Mouse (Mus musculus): ENCODE data around the gene Arhgap31. TPM values are rescaled to one million over a fixed set of nuclear protein-coding genes. Genes with fewer than 3 reads are reported as not detected.

The Arhgap31 gene
- polyA plus RNA-seq, 1 experiment from 2014 or later = 1.6 TPM

DNA sequence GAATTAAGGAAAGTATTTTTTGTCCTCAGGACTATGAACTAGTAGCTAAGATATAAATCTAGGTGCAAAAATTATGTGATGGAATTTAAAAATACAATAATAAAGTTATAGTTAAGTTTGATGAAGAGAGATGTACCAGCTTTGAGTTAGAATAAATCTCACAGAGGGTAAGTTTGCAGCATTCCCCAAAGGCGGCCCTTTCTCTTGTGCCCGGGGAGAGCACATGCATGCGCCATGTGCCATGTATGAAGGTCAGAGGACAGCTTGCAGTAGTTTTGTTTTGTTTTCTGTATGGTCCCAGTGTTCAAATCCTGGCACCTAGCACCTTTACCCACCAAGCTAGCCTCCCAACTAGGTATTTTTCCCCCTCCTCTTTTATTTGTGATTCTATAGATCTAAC is 141.6 kb downstream of the Arhgap31 start:
- no peak overlapping the region for H3K4me3 ChIP-seq (ENCODE audit: low read depth, low read length)
- no peak for TF ChIP-seq CTCF (IDR thresholded peaks at IDR 0.05; ENCODE audit: low read depth)
- no peak for TF ChIP-seq EP300 (IDR thresholded peaks at IDR 0.05; ENCODE audit: low read depth)
- no peaks in the 10 kb centered on the region for H3K27me3 ChIP-seq (ENCODE audit: insufficient read depth, low read length)
- ATAC-seq (no peak), DNase-seq (no peak)
- H3K36me3 ChIP-seq (replicated peaks; ENCODE audit: insufficient read depth, low read length) = peaks cover 46% of the 10 kb centered on the region
- no peak overlapping the region for H3K27ac ChIP-seq (ENCODE audit: low read depth)
- H3K4me1 ChIP-seq (ENCODE audit: insufficient read depth) = no peaks in the 10 kb centered on the region
- 91% methylated on average over 3 of the region's 3 CpGs for WGBS (ENCODE audit: insufficient replicate concordance)
- no peak overlapping the region for H3K9ac ChIP-seq (replicated peaks)
- no peaks in the 10 kb centered on the region for H3K9me3 ChIP-seq (ENCODE audit: low read length)
- no peak overlapping the region for H3K4me2 ChIP-seq (ENCODE audit: low read depth, low read length)

DNA sequence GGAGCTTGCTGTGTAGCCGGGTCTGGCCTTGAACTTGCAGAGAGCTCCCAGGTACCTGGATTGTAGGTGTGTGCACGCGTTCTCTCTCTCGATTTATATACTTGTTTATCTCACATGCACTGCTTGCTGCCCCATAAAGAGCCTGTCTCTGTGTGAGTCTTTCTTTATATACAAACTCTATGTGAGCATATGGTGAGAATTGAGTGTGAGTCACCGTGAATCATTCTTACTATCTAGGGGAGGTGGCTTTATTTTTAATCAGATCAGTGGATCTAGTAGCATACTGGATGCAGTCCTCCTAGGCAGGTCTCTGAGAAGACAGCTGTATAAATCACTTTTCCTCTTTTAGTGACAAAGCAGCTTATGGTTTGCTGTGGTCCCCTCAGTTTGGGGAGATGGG is 144.9 kb downstream of the Arhgap31 start:
- no peak for TF ChIP-seq EP300 (IDR thresholded peaks at IDR 0.05; ENCODE audit: low read depth)
- no peak for TF ChIP-seq CTCF (IDR thresholded peaks at IDR 0.05; ENCODE audit: low read depth)
- WGBS (ENCODE audit: insufficient replicate concordance) = 89% methylated on average over 5 of the region's 5 CpGs
- H3K27ac ChIP-seq (ENCODE audit: low read depth) = no peak overlapping the region
- ATAC-seq = no peak
- H3K4me2 ChIP-seq (ENCODE audit: low read depth, low read length) = no peak overlapping the region
- DNase-seq = no peak
- H3K9ac ChIP-seq (replicated peaks) = no peak overlapping the region
- H3K4me3 ChIP-seq (ENCODE audit: low read depth, low read length) = no peak overlapping the region
- H3K9me3 ChIP-seq (ENCODE audit: low read length) = no peaks in the 10 kb centered on the region
- peaks cover 39% of the 10 kb centered on the region for H3K36me3 ChIP-seq (replicated peaks; ENCODE audit: insufficient read depth, low read length)
- no peaks in the 10 kb centered on the region for H3K27me3 ChIP-seq (ENCODE audit: insufficient read depth, low read length)
- H3K4me1 ChIP-seq (ENCODE audit: insufficient read depth) = peaks cover 6% of the 10 kb centered on the region; the same call in 1 of the 2 replicates

DNA sequence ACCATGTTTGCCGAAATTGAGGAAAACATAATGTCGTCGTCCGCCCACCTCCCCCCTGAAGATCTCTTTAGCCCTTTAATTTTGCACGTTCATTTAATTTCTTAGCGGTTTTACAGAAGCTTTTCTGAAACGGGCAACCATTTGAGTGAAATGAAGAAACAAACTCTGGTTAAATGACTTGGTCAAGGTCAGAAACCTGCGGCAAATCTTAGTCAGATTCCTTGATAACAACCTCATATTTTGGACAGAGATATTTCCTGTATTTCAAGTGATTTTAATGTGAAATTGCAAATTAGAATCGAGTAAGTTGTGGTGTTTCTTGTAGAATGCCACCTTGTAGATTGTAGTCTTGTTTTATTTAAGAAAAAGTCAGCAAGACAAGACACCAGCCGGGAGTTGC is 149.6 kb downstream of the Arhgap31 start:
- peak overlapping the region; percentile 78 for H3K4me2 ChIP-seq (ENCODE audit: low read depth, low read length)
- TF ChIP-seq CTCF (IDR thresholded peaks at IDR 0.05; ENCODE audit: low read depth) (no peak), EP300 (IDR thresholded peaks at IDR 0.05; ENCODE audit: low read depth) (no peak)
- WGBS (ENCODE audit: insufficient replicate concordance) = 23% methylated on average over 10 of the region's 10 CpGs
- peaks cover 12% of the 10 kb centered on the region; the same call in 1 of the 2 replicates for H3K4me1 ChIP-seq (ENCODE audit: insufficient read depth)
- peak overlapping the region; percentile 76 for H3K4me3 ChIP-seq (ENCODE audit: low read depth, low read length)
- no peaks in the 10 kb centered on the region for H3K27me3 ChIP-seq (ENCODE audit: insufficient read depth, low read length)
- H3K27ac ChIP-seq (ENCODE audit: low read depth) = 0 out of 2 replicates have a peak overlapping the region, but pooled peaks have one; percentile 79
- ATAC-seq = no peak
- H3K9me3 ChIP-seq (ENCODE audit: low read length) = no peaks in the 10 kb centered on the region
- DNase-seq = no peak
- peaks cover 21% of the 10 kb centered on the region for H3K36me3 ChIP-seq (replicated peaks; ENCODE audit: insufficient read depth, low read length)
- peak overlapping the region; percentile 72 for H3K9ac ChIP-seq (replicated peaks)

DNA sequence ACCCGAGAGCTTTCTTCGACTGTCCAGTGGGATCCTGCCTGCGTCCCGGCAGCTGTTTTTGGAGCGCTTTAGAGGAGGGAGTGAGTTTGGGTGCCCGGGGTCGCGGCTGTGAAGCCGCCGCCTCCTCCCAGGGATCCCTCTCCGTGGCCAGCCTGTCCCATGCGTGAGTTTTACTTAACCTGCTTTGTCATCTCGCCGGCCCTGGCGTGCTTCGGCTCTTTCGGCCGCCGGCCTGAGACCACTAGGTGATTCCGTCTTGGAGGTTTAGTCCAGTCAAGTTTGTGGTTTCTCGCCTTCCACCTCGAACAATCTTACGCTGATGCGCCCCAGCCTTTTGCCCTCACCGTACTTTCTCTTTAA is 150.1 kb downstream of the Arhgap31 start:
- Histone ChIP-seq H3K27me3 (ENCODE audit: insufficient read depth, low read length) (no peaks in the 10 kb centered on the region), H3K9ac (replicated peaks) (peak overlapping the region; percentile 72), H3K9me3 (ENCODE audit: low read length) (no peaks in the 10 kb centered on the region), H3K4me2 (ENCODE audit: low read depth, low read length) (peak overlapping the region; percentile 78), H3K27ac (ENCODE audit: low read depth) (peak overlapping the region; percentile 79), H3K4me3 (ENCODE audit: low read depth, low read length) (peak overlapping the region; percentile 76), H3K4me1 (ENCODE audit: insufficient read depth) (peaks cover 12% of the 10 kb centered on the region; the same call in 1 of the 2 replicates), H3K36me3 (replicated peaks; ENCODE audit: insufficient read depth, low read length) (peaks cover 19% of the 10 kb centered on the region)
- WGBS (ENCODE audit: insufficient replicate concordance) = 1% methylated on average over 25 of the region's 25 CpGs
- DNase-seq (no peak), ATAC-seq (peak; percentile 65)
- TF ChIP-seq EP300 (IDR thresholded peaks at IDR 0.05; ENCODE audit: low read depth) (no peak), CTCF (IDR thresholded peaks at IDR 0.05; ENCODE audit: low read depth) (no peak)

DNA sequence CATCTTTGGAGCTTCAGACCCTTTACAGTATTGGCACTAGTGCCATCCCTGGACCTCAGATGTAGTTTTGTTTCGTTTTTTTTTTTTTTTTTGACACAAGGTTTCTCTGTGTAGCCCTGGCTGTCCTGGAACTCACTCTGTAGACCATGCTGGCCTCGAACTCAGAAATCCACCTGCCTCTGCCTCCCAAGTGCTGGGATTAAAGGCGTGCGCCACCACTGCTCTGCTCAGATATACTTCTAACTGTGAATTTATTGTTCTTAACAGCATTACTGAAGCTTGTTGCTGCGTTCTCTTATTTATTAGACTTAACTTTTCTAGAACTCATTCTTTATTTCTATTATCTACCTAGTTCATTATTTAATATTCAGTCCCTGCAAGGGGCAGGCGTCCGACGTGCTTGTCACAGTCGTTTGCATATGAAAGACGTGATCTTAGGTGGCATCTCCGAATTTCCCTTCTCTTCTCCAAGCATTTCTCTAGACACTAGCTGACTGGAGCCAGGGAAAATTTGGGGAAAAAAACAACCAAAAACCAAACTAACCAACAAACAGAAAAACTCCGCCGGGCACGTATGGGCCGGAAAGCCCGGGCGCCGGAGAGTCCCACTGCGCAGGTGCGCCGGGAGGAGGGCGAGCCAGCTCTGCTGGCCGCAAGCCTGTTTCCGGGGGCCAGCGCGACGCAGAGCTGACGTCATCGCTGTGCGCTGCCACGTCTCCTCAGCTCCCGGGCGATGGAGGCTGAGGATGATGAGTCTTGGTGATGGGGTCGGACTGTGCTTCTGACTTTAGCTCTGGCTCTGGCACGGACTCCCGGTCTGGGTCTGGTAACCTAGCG is 150.7 kb downstream of the Arhgap31 start:
- H3K9ac ChIP-seq (replicated peaks) = peak overlapping the region; percentile 72
- ATAC-seq = peak; percentile 99
- no peaks in the 10 kb centered on the region for H3K9me3 ChIP-seq (ENCODE audit: low read length)
- peak overlapping the region; percentile 76 for H3K4me3 ChIP-seq (ENCODE audit: low read depth, low read length)
- H3K4me2 ChIP-seq (ENCODE audit: low read depth, low read length) = peak overlapping the region; percentile 78
- peaks cover 12% of the 10 kb centered on the region; the same call in 1 of the 2 replicates for H3K4me1 ChIP-seq (ENCODE audit: insufficient read depth)
- peaks cover 18% of the 10 kb centered on the region for H3K36me3 ChIP-seq (replicated peaks; ENCODE audit: insufficient read depth, low read length)
- TF ChIP-seq CTCF (IDR thresholded peaks at IDR 0.05; ENCODE audit: low read depth) = no peak
- peak; percentile 16; the same call in 1 of the 2 replicates for TF ChIP-seq EP300 (IDR thresholded peaks at IDR 0.05; ENCODE audit: low read depth)
- WGBS (ENCODE audit: insufficient replicate concordance) = 6% methylated on average over 37 of the region's 37 CpGs
- H3K27me3 ChIP-seq (ENCODE audit: insufficient read depth, low read length) = no peaks in the 10 kb centered on the region
- peak; percentile 95 for DNase-seq
- peak overlapping the region; percentile 79 for H3K27ac ChIP-seq (ENCODE audit: low read depth)

DNA sequence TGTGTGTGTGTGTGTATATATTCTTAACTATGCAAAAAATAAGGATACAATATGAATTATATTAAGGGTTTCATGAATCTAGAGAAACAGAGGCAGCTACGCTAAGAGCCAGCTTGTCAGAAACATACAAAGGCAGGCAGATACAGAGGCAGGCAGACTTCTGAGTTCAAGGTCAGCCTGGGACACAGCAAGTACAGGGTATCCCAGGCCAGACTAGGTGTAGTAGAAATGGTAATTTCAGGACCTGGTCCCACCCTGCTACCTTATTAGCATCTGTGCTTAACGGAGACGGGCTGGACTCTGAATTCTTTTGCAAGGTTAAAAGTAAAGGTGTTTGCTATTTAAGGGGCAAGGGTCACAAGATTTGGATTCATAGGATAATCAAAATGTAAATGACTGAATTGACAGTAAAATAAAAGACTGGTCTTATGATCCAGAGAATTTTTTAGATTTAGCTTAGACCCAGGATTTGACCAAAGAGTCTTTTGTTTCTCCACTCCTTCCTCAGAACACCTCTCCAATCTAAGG is 154.8 kb downstream of the Arhgap31 start, which contains the start of gene Tmem39a:
Tmem39a (plus strand) TSS at position 478 of the 528 bp plus-strand sequence.
- Histone ChIP-seq H3K27ac (ENCODE audit: low read depth) (no peak within 1 kb of the TSS), H3K4me1 (ENCODE audit: insufficient read depth) (0 out of 2 replicates have a peak, but pooled peaks cover 7% of the 10 kb centered on the region), H3K36me3 (replicated peaks; ENCODE audit: insufficient read depth, low read length) (no peaks in the 10 kb centered on the region), H3K4me2 (ENCODE audit: low read depth, low read length) (no peak within 1 kb of the TSS), H3K9ac (replicated peaks) (no peak within 1 kb of the TSS), H3K4me3 (ENCODE audit: low read depth, low read length) (no peak within 1 kb of the TSS), H3K9me3 (ENCODE audit: low read length) (no peaks in the 10 kb centered on the region), H3K27me3 (ENCODE audit: insufficient read depth, low read length) (no peaks in the 10 kb centered on the region)
- no peak for ATAC-seq
- TF ChIP-seq EP300 (IDR thresholded peaks at IDR 0.05; ENCODE audit: low read depth) = no peak
- TF ChIP-seq CTCF (IDR thresholded peaks at IDR 0.05; ENCODE audit: low read depth) = no peak
- DNase-seq = no peak
- 80% methylated on average over 3 of the region's 3 CpGs for WGBS (ENCODE audit: insufficient replicate concordance)

Data from liver, postnatal 0 days (tissue).